Mouse (Mus musculus): ENCODE measurements around the gene Zfp619. TPM values are rescaled to one million over a fixed set of nuclear protein-coding genes. Genes with fewer than 3 reads are reported as not detected.

The Zfp619 gene
- 2.0 and 2.4 TPM in 2 replicates for polyA plus RNA-seq (2014; fragmentation: Nextera tagmentation; extraction: Ambion mirVana)

- no peaks in the 10 kb centered on the region for H3K36me3 ChIP-seq (ENCODE audit: control insufficient read depth, insufficient read depth, low read length)
- peak within 1 kb of the TSS; percentile 98 for H3K27ac ChIP-seq (ENCODE audit: low read depth, low read length)
- no peaks in the 10 kb centered on the region for H3K9me3 ChIP-seq (replicated peaks; ENCODE audit: control insufficient read depth, low read length)
- peak within 1 kb of the TSS; percentile 88 for H3K9ac ChIP-seq (ENCODE audit: low read depth, low read length)
- no peaks in the 10 kb centered on the region for H3K27me3 ChIP-seq (ENCODE audit: control insufficient read depth, insufficient read depth, low read length)
- no peaks in the 10 kb centered on the region for H3K4me1 ChIP-seq (ENCODE audit: control insufficient read depth, insufficient read depth, low read length)
- H3K4me3 ChIP-seq (ENCODE audit: low read depth, low read length) = peak within 1 kb of the TSS; percentile 56
- under 1% methylated on average over 43 of the region's 43 CpGs for WGBS (ENCODE audit: insufficient replicate concordance)
- H3K4me2 ChIP-seq = peak within 1 kb of the TSS; percentile 60
- ATAC-seq (replicated peaks; ENCODE audit: insufficient number of reproducible peaks, low FRiP score, low TSS enrichment) = peak; percentile 98
Measured at GRCm38 (mm10) chr7:39517616-39518177, at the start of gene Zfp619. Zfp619 (plus strand) TSS chr7:39517766.

- Histone ChIP-seq H3K27me3 (ENCODE audit: control insufficient read depth, insufficient read depth, low read length) (no peaks in the 10 kb centered on the region), H3K4me3 (ENCODE audit: low read depth, low read length) (no peak overlapping the region), H3K36me3 (ENCODE audit: control insufficient read depth, insufficient read depth, low read length) (peaks cover 8% of the 10 kb centered on the region), H3K4me2 (no peak overlapping the region), H3K27ac (ENCODE audit: low read depth, low read length) (no peak overlapping the region), H3K9me3 (replicated peaks; ENCODE audit: control insufficient read depth, low read length) (peaks cover 8% of the 10 kb centered on the region), H3K4me1 (ENCODE audit: control insufficient read depth, insufficient read depth, low read length) (no peaks in the 10 kb centered on the region), H3K9ac (ENCODE audit: low read depth, low read length) (no peak overlapping the region)
- ATAC-seq (replicated peaks; ENCODE audit: insufficient number of reproducible peaks, low FRiP score, low TSS enrichment) = no peak
- 84% methylated on average over 2 of the region's 2 CpGs for WGBS (ENCODE audit: insufficient replicate concordance)
Measured at GRCm38 (mm10) chr7:39479013-39479412, 38.6 kb upstream of the Zfp619 start.

GRCm38 (mm10) chr7:39484384-39484783, 33.2 kb upstream of the Zfp619 start:
- Histone ChIP-seq H3K4me1 (ENCODE audit: control insufficient read depth, insufficient read depth, low read length) (no peaks in the 10 kb centered on the region), H3K4me3 (ENCODE audit: low read depth, low read length) (no peak overlapping the region), H3K4me2 (no peak overlapping the region), H3K27ac (ENCODE audit: low read depth, low read length) (no peak overlapping the region), H3K9me3 (replicated peaks; ENCODE audit: control insufficient read depth, low read length) (no peaks in the 10 kb centered on the region), H3K36me3 (ENCODE audit: control insufficient read depth, insufficient read depth, low read length) (no peaks in the 10 kb centered on the region), H3K27me3 (ENCODE audit: control insufficient read depth, insufficient read depth, low read length) (no peaks in the 10 kb centered on the region), H3K9ac (ENCODE audit: low read depth, low read length) (no peak overlapping the region)
- ATAC-seq (replicated peaks; ENCODE audit: insufficient number of reproducible peaks, low FRiP score, low TSS enrichment) = no peak
- 44% methylated on average over 6 of the region's 6 CpGs for WGBS (ENCODE audit: insufficient replicate concordance)

GRCm38 (mm10) chr7:39487159-39487853, 30.3 kb upstream of the Zfp619 start:
- ATAC-seq (replicated peaks; ENCODE audit: insufficient number of reproducible peaks, low FRiP score, low TSS enrichment) = no peak
- no peaks in the 10 kb centered on the region for H3K4me1 ChIP-seq (ENCODE audit: control insufficient read depth, insufficient read depth, low read length)
- WGBS (ENCODE audit: insufficient replicate concordance) = 11% methylated on average over 23 of the region's 23 CpGs
- no peaks in the 10 kb centered on the region for H3K36me3 ChIP-seq (ENCODE audit: control insufficient read depth, insufficient read depth, low read length)
- peak overlapping the region; percentile 65 for H3K4me2 ChIP-seq
- no peaks in the 10 kb centered on the region for H3K9me3 ChIP-seq (replicated peaks; ENCODE audit: control insufficient read depth, low read length)
- H3K9ac ChIP-seq (ENCODE audit: low read depth, low read length) = peak overlapping the region; percentile 56
- no peaks in the 10 kb centered on the region for H3K27me3 ChIP-seq (ENCODE audit: control insufficient read depth, insufficient read depth, low read length)
- H3K27ac ChIP-seq (ENCODE audit: low read depth, low read length) = no peak overlapping the region
- H3K4me3 ChIP-seq (ENCODE audit: low read depth, low read length) = peak overlapping the region; percentile 36

GRCm38 (mm10) chr7:39487854-39488205, 29.7 kb upstream of the Zfp619 start:
- WGBS (ENCODE audit: insufficient replicate concordance) = 49% methylated on average over 9 of the region's 9 CpGs
- no peak for ATAC-seq (replicated peaks; ENCODE audit: insufficient number of reproducible peaks, low FRiP score, low TSS enrichment)
- H3K36me3 ChIP-seq (ENCODE audit: control insufficient read depth, insufficient read depth, low read length) = no peaks in the 10 kb centered on the region
- peak overlapping the region; percentile 36 for H3K4me3 ChIP-seq (ENCODE audit: low read depth, low read length)
- H3K27me3 ChIP-seq (ENCODE audit: control insufficient read depth, insufficient read depth, low read length) = no peaks in the 10 kb centered on the region
- peak overlapping the region; percentile 56 for H3K9ac ChIP-seq (ENCODE audit: low read depth, low read length)
- H3K4me1 ChIP-seq (ENCODE audit: control insufficient read depth, insufficient read depth, low read length) = no peaks in the 10 kb centered on the region
- peak overlapping the region; percentile 65 for H3K4me2 ChIP-seq
- no peak overlapping the region for H3K27ac ChIP-seq (ENCODE audit: low read depth, low read length)
- no peaks in the 10 kb centered on the region for H3K9me3 ChIP-seq (replicated peaks; ENCODE audit: control insufficient read depth, low read length)

- 76% methylated on average over 3 of the region's 3 CpGs for WGBS (ENCODE audit: insufficient replicate concordance)
- no peak overlapping the region for H3K27ac ChIP-seq (ENCODE audit: low read depth, low read length)
Measured at GRCm38 (mm10) chr7:39494646-39495045, 22.9 kb upstream of the Zfp619 start.

GRCm38 (mm10) chr7:39504100-39504499, 13.5 kb upstream of the Zfp619 start:
- no peak for ATAC-seq (replicated peaks; ENCODE audit: insufficient number of reproducible peaks, low FRiP score, low TSS enrichment)
- Histone ChIP-seq H3K27ac (ENCODE audit: low read depth, low read length) (no peak overlapping the region), H3K9me3 (replicated peaks; ENCODE audit: control insufficient read depth, low read length) (no peaks in the 10 kb centered on the region), H3K27me3 (ENCODE audit: control insufficient read depth, insufficient read depth, low read length) (no peaks in the 10 kb centered on the region), H3K9ac (ENCODE audit: low read depth, low read length) (no peak overlapping the region), H3K4me2 (no peak overlapping the region), H3K36me3 (ENCODE audit: control insufficient read depth, insufficient read depth, low read length) (no peaks in the 10 kb centered on the region), H3K4me1 (ENCODE audit: control insufficient read depth, insufficient read depth, low read length) (no peaks in the 10 kb centered on the region), H3K4me3 (ENCODE audit: low read depth, low read length) (no peak overlapping the region)
- 84% methylated on average over 1 of the region's 1 CpGs for WGBS (ENCODE audit: insufficient replicate concordance)

More at GRCm38 (mm10) chr7:39494646-39495045, 22.9 kb upstream of the Zfp619 start:
- ATAC-seq (replicated peaks; ENCODE audit: insufficient number of reproducible peaks, low FRiP score, low TSS enrichment) = no peak
- H3K36me3 ChIP-seq (ENCODE audit: control insufficient read depth, insufficient read depth, low read length) = no peaks in the 10 kb centered on the region
- H3K4me2 ChIP-seq = no peak overlapping the region
- H3K27me3 ChIP-seq (ENCODE audit: control insufficient read depth, insufficient read depth, low read length) = no peaks in the 10 kb centered on the region
- no peaks in the 10 kb centered on the region for H3K4me1 ChIP-seq (ENCODE audit: control insufficient read depth, insufficient read depth, low read length)
- no peak overlapping the region for H3K4me3 ChIP-seq (ENCODE audit: low read depth, low read length)
- no peak overlapping the region for H3K9ac ChIP-seq (ENCODE audit: low read depth, low read length)
- 0 out of 2 replicates have a peak, but pooled peaks cover 2% of the 10 kb centered on the region for H3K9me3 ChIP-seq (replicated peaks; ENCODE audit: control insufficient read depth, low read length)

GRCm38 (mm10) chr7:39518362-39518761, 796 bp downstream of the Zfp619 start:
- H3K27ac ChIP-seq (ENCODE audit: low read depth, low read length) = no peak overlapping the region
- no peaks in the 10 kb centered on the region for H3K9me3 ChIP-seq (replicated peaks; ENCODE audit: control insufficient read depth, low read length)
- peak overlapping the region; percentile 52 for H3K4me2 ChIP-seq
- no peak for ATAC-seq (replicated peaks; ENCODE audit: insufficient number of reproducible peaks, low FRiP score, low TSS enrichment)
- H3K4me3 ChIP-seq (ENCODE audit: low read depth, low read length) = peak overlapping the region; percentile 27; the same call in 1 of the 2 replicates
- no peak overlapping the region for H3K9ac ChIP-seq (ENCODE audit: low read depth, low read length)
- H3K27me3 ChIP-seq (ENCODE audit: control insufficient read depth, insufficient read depth, low read length) = no peaks in the 10 kb centered on the region
- H3K36me3 ChIP-seq (ENCODE audit: control insufficient read depth, insufficient read depth, low read length) = no peaks in the 10 kb centered on the region
- 71% methylated on average over 12 of the region's 12 CpGs for WGBS (ENCODE audit: insufficient replicate concordance)
- no peaks in the 10 kb centered on the region for H3K4me1 ChIP-seq (ENCODE audit: control insufficient read depth, insufficient read depth, low read length)
